Comparison of ENCODE assay signal across 14 mouse cellular contexts in genomic region chr10:127754566-127755166, GRCm38 (mm10). TPM values are rescaled to one million over a fixed set of nuclear protein-coding genes. Genes with fewer than 3 reads are reported as not detected.
DNase-seq lines count a peak whose midpoint lies in the region; ATAC-seq and TF ChIP-seq lines count a peak whose summit lies in the region.
"Had no signal": no experiment of that assay in that cellular context is flagged by ENCODE, and none has a peak within 500 bp of the region (broad histone marks: within the 10 kb centered on the region; RNA-seq: fewer than 3 reads in every experiment).

No protein-coding gene starts in this region.

- TF ChIP-seq POLR2A in MEL (IDR thresholded peaks at IDR 0.05; ENCODE audit: control insufficient read depth in 1 of 2, insufficient read depth in 1 of 2, low read depth in 1 of 2, low read length in 2 of 2, poor library complexity in 1 of 2), result no peak

- H3K4me3 ChIP-seq in MEL (ENCODE audit: control insufficient read depth in 1 of 2, insufficient read depth in 1 of 2, low read depth in 2 of 2, low read length in 2 of 2), result no peak overlapping the region
- no peak overlapping the region for H3K4me3 ChIP-seq in heart, embryonic 13.5 days
- no peak overlapping the region for H3K4me3 ChIP-seq in lung, embryonic 16.5 days (ENCODE audit: low read length)
- H3K4me3 ChIP-seq in forebrain, embryonic 15.5 days, result no peak overlapping the region
- H3K4me3 ChIP-seq in hindbrain, embryonic 11.5 days (ENCODE audit: low read depth, low read length), result no peak overlapping the region
- H3K4me3 ChIP-seq: hindbrain, embryonic 12.5 days; limb, embryonic 15.5 days had no signal

- H3K36me3 ChIP-seq in MEL (ENCODE audit: control insufficient read depth in 1 of 2, insufficient read depth in 2 of 2, low read length in 2 of 2), result peaks cover 0 to 16% of the 10 kb centered on the region in 2 experiments; a peak in 2 of 4 replicates
- H3K36me3 ChIP-seq in heart, embryonic 13.5 days, result no peaks in the 10 kb centered on the region
- no peaks in the 10 kb centered on the region for H3K36me3 ChIP-seq in lung, embryonic 16.5 days (ENCODE audit: control insufficient read depth, insufficient read depth, low read length)
- H3K36me3 ChIP-seq in forebrain, embryonic 15.5 days, result no peaks in the 10 kb centered on the region
- no peaks in the 10 kb centered on the region for H3K36me3 ChIP-seq in hindbrain, embryonic 11.5 days (ENCODE audit: control insufficient read depth, insufficient read depth, low read length)
- H3K36me3 ChIP-seq: hindbrain, embryonic 12.5 days; limb, embryonic 15.5 days had no signal

- peak in 1 of 2 experiments; percentile 17; a peak in 2 of 4 replicates for TF ChIP-seq EP300 in MEL (IDR thresholded peaks at IDR 0.05; ENCODE audit: low read depth in 1 of 2, low read length in 2 of 2)

- peaks cover 0 to 26% of the 10 kb centered on the region in 2 experiments; a peak in 2 of 4 replicates for H3K4me1 ChIP-seq in MEL (ENCODE audit: control insufficient read depth in 1 of 2, insufficient read depth in 2 of 2, low read length in 2 of 2)
- H3K4me1 ChIP-seq in heart, embryonic 13.5 days, result peaks cover 32% of the 10 kb centered on the region
- H3K4me1 ChIP-seq in lung, embryonic 16.5 days (replicated peaks; ENCODE audit: control insufficient read depth, insufficient read depth, low read length), result peaks cover 8% of the 10 kb centered on the region
- no peaks in the 10 kb centered on the region for H3K4me1 ChIP-seq in forebrain, embryonic 15.5 days
- H3K4me1 ChIP-seq in hindbrain, embryonic 11.5 days (replicated peaks; ENCODE audit: control insufficient read depth, insufficient read depth, low read length), result no peaks in the 10 kb centered on the region
- H3K4me1 ChIP-seq: hindbrain, embryonic 12.5 days had no signal

- DNase-seq in cerebellum, postnatal 10 days, result peak; percentile 53 to 56
- no peak for DNase-seq in cerebellum, adult 8-10 months
- peak; percentile 30 for DNase-seq in MEL (ENCODE audit: low read depth, low spot score)
- no peak for DNase-seq in right cerebral cortex, postnatal 10 days (ENCODE audit: low spot score in 2 of 2)
- DNase-seq in hindbrain, embryonic 11.5 days (ENCODE audit: low spot score), result no peak
- DNase-seq: cerebellum, adult 9-11 months; midbrain, embryonic 14.5 days had no signal

- WGBS in heart, embryonic 13.5 days, result 52% methylated on average over 6 of the region's 6 CpGs
- WGBS in lung, embryonic 16.5 days, result 50% methylated on average over 6 of the region's 6 CpGs
- WGBS in forebrain, embryonic 15.5 days, result 76% methylated on average over 6 of the region's 6 CpGs
- 86% methylated on average over 6 of the region's 6 CpGs for WGBS in hindbrain, embryonic 11.5 days

- no peak for TF ChIP-seq CTCF in MEL (IDR thresholded peaks at IDR 0.05 in 2 of 3, conservative IDR thresholded peaks at IDR 0.05 in 1 of 3; ENCODE audit: control insufficient read depth in 1 of 3, insufficient read depth in 1 of 3, low read depth in 2 of 3, low read length in 3 of 3, poor library complexity in 1 of 3, severe bottlenecking in 1 of 3)

- no peak for ATAC-seq in heart, embryonic 13.5 days (ENCODE audit: extremely low read depth, insufficient number of reproducible peaks, low FRiP score, low TSS enrichment)
- ATAC-seq in lung, embryonic 16.5 days (ENCODE audit: low read depth), result peak; percentile 54
- no peak for ATAC-seq in forebrain, embryonic 15.5 days (replicated peaks)
- no peak for ATAC-seq in hindbrain, embryonic 11.5 days (ENCODE audit: low FRiP score)

- peaks cover 0 to 2% of the 10 kb centered on the region in 2 experiments; a peak in 1 of 4 replicates for H3K27me3 ChIP-seq in MEL (ENCODE audit: control insufficient read depth in 1 of 2, insufficient read depth in 2 of 2, low read length in 2 of 2)
- H3K27me3 ChIP-seq in heart, embryonic 13.5 days (replicated peaks), result no peaks in the 10 kb centered on the region
- no peaks in the 10 kb centered on the region for H3K27me3 ChIP-seq in lung, embryonic 16.5 days (ENCODE audit: control insufficient read depth, insufficient read depth, low read depth, low read length)
- H3K27me3 ChIP-seq in forebrain, embryonic 15.5 days, result no peaks in the 10 kb centered on the region
- no peaks in the 10 kb centered on the region for H3K27me3 ChIP-seq in hindbrain, embryonic 11.5 days (ENCODE audit: control insufficient read depth, insufficient read depth, low read length)
- H3K27me3 ChIP-seq: hindbrain, embryonic 12.5 days; limb, embryonic 15.5 days had no signal

- H3K4me2 ChIP-seq in heart, embryonic 13.5 days, result no peak overlapping the region; the same call in 1 of the 2 replicates
- no peak overlapping the region; the same call in 1 of the 2 replicates for H3K4me2 ChIP-seq in lung, embryonic 16.5 days (ENCODE audit: low read depth, low read length)
- H3K4me2 ChIP-seq in forebrain, embryonic 15.5 days (replicated peaks), result no peak overlapping the region
- H3K4me2 ChIP-seq in hindbrain, embryonic 11.5 days (replicated peaks; ENCODE audit: low read depth, low read length), result no peak overlapping the region
- H3K4me2 ChIP-seq: hindbrain, embryonic 12.5 days; limb, embryonic 15.5 days had no signal

- no peak overlapping the region for H3K9ac ChIP-seq in MEL (ENCODE audit: control insufficient read depth, low read depth, low read length, poor library complexity, severe bottlenecking)
- H3K9ac ChIP-seq in heart, embryonic 13.5 days, result no peak overlapping the region
- no peak overlapping the region for H3K9ac ChIP-seq in lung, embryonic 16.5 days (ENCODE audit: low read length)
- no peak overlapping the region for H3K9ac ChIP-seq in forebrain, embryonic 15.5 days (replicated peaks)
- H3K9ac ChIP-seq in hindbrain, embryonic 11.5 days (ENCODE audit: low read depth, low read length), result no peak overlapping the region
- H3K9ac ChIP-seq: hindbrain, embryonic 12.5 days; limb, embryonic 15.5 days had no signal

- no peak for TF ChIP-seq RAD21 in MEL (IDR thresholded peaks at IDR 0.05; ENCODE audit: low read depth, low read length)

- H3K9me3 ChIP-seq in MEL (replicated peaks; ENCODE audit: insufficient read depth, low read length), result no peaks in the 10 kb centered on the region
- no peaks in the 10 kb centered on the region for H3K9me3 ChIP-seq in heart, embryonic 13.5 days
- H3K9me3 ChIP-seq in lung, embryonic 16.5 days (ENCODE audit: control insufficient read depth, low read length), result no peaks in the 10 kb centered on the region
- no peaks in the 10 kb centered on the region for H3K9me3 ChIP-seq in forebrain, embryonic 15.5 days
- H3K9me3 ChIP-seq in hindbrain, embryonic 11.5 days (ENCODE audit: control insufficient read depth, low read length), result no peaks in the 10 kb centered on the region
- H3K9me3 ChIP-seq: hindbrain, embryonic 12.5 days; limb, embryonic 15.5 days had no signal

- H3K27ac ChIP-seq in MEL (ENCODE audit: control insufficient read depth, low read depth, low read length), result 0 out of 2 replicates have a peak overlapping the region, but pooled peaks have one; percentile 11
- peak overlapping the region; percentile 81 for H3K27ac ChIP-seq in heart, embryonic 13.5 days (replicated peaks)
- peak overlapping the region; percentile 47 for H3K27ac ChIP-seq in lung, embryonic 16.5 days (ENCODE audit: low read length)
- no peak overlapping the region for H3K27ac ChIP-seq in forebrain, embryonic 15.5 days (replicated peaks)
- H3K27ac ChIP-seq in hindbrain, embryonic 11.5 days (ENCODE audit: low read depth, low read length), result no peak overlapping the region
- H3K27ac ChIP-seq: hindbrain, embryonic 12.5 days; limb, embryonic 15.5 days had no signal

- H3K79me2 ChIP-seq in MEL (ENCODE audit: control insufficient read depth, insufficient read depth, low read length, poor library complexity), result no peaks in the 10 kb centered on the region

RNA-seq across cellular contexts. Expression of gene Gpr182, which starts 3.1 kb away (rescaled TPM):
- total RNA-seq in MEL (2012; rRNA removed), result 0.04 TPM in 1 of 2 replicates, not detected in the other
- under 1 TPM in 1 of 2 experiments, not detected in 1; 0.58 TPM for polyA plus RNA-seq in MEL (2012; ENCODE audit: insufficient read depth in 1 of 2, insufficient read length in 2 of 2, low read depth in 1 of 2, low replicate concordance in 2 of 2, missing spikeins in 1 of 2)
- polyA plus RNA-seq in heart, embryonic 13.5 days (2015; fragmentation: Nextera tagmentation; extraction: Ambion mirVana), result 20.2 TPM in 2 replicates
- 16.4 and 17.3 TPM in 2 replicates for polyA plus RNA-seq in lung, embryonic 16.5 days (2015; fragmentation: Nextera tagmentation; extraction: Ambion mirVana)
- 0.60 and 0.74 TPM in 2 replicates for polyA plus RNA-seq in forebrain, embryonic 15.5 days (2015; fragmentation: Nextera tagmentation; extraction: Ambion mirVana)
- 0.25 and 0.63 TPM in 2 replicates for polyA plus RNA-seq in hindbrain, embryonic 11.5 days (2014; fragmentation: Nextera tagmentation; extraction: Ambion mirVana)

RNA-seq across cellular contexts. Expression of gene Rdh1, which starts 4.9 kb away (rescaled TPM):
- total RNA-seq in MEL (2012; rRNA removed), result not detected in 2 replicates
- not detected for polyA plus RNA-seq in MEL (2012; ENCODE audit: insufficient read depth in 1 of 2, insufficient read length in 2 of 2, low read depth in 1 of 2, low replicate concordance in 2 of 2, missing spikeins in 1 of 2)
- not detected in 2 replicates for polyA plus RNA-seq in heart, embryonic 13.5 days (2015; fragmentation: Nextera tagmentation; extraction: Ambion mirVana)
- polyA plus RNA-seq in lung, embryonic 16.5 days (2015; fragmentation: Nextera tagmentation; extraction: Ambion mirVana), result 0.08 TPM in 1 of 2 replicates, not detected in the other
- polyA plus RNA-seq in forebrain, embryonic 15.5 days (2015; fragmentation: Nextera tagmentation; extraction: Ambion mirVana), result not detected in 2 replicates
- 0.05 TPM in 1 of 2 replicates, not detected in the other for polyA plus RNA-seq in hindbrain, embryonic 11.5 days (2014; fragmentation: Nextera tagmentation; extraction: Ambion mirVana)
- polyA plus RNA-seq: hindbrain, embryonic 12.5 days; midbrain, embryonic 14.5 days; neural tube, embryonic 14.5 days had no signal

RNA-seq across cellular contexts. Expression of gene Rdh16f1, which starts 4.9 kb away (rescaled TPM):
- not detected in 2 replicates for total RNA-seq in MEL (2012; rRNA removed)
- polyA plus RNA-seq in MEL (2012; ENCODE audit: insufficient read depth in 1 of 2, insufficient read length in 2 of 2, low read depth in 1 of 2, low replicate concordance in 2 of 2, missing spikeins in 1 of 2), result not detected
- not detected in 2 replicates for polyA plus RNA-seq in heart, embryonic 13.5 days (2015; fragmentation: Nextera tagmentation; extraction: Ambion mirVana)
- not detected in 2 replicates for polyA plus RNA-seq in lung, embryonic 16.5 days (2015; fragmentation: Nextera tagmentation; extraction: Ambion mirVana)
- not detected in 2 replicates for polyA plus RNA-seq in forebrain, embryonic 15.5 days (2015; fragmentation: Nextera tagmentation; extraction: Ambion mirVana)
- polyA plus RNA-seq in hindbrain, embryonic 11.5 days (2014; fragmentation: Nextera tagmentation; extraction: Ambion mirVana), result not detected in 2 replicates
- polyA plus RNA-seq: hindbrain, embryonic 12.5 days; midbrain, embryonic 14.5 days had no signal

RNA-seq across cellular contexts. Expression of gene Zbtb39, which starts 15.3 kb away (rescaled TPM):
- 4.8 and 5.1 TPM in 2 replicates for total RNA-seq in MEL (2012; rRNA removed)
- polyA plus RNA-seq in MEL (2012; ENCODE audit: insufficient read depth in 1 of 2, insufficient read length in 2 of 2, low read depth in 1 of 2, low replicate concordance in 2 of 2, missing spikeins in 1 of 2), result 10 to 100 TPM in 1 of 2 experiments, not detected in 1; 11.0 TPM
- polyA plus RNA-seq in heart, embryonic 13.5 days (2015; fragmentation: Nextera tagmentation; extraction: Ambion mirVana), result 1.6 and 2.0 TPM in 2 replicates
- 2.3 and 2.6 TPM in 2 replicates for polyA plus RNA-seq in lung, embryonic 16.5 days (2015; fragmentation: Nextera tagmentation; extraction: Ambion mirVana)
- polyA plus RNA-seq in forebrain, embryonic 15.5 days (2015; fragmentation: Nextera tagmentation; extraction: Ambion mirVana), result 4.0 and 4.1 TPM in 2 replicates
- polyA plus RNA-seq in hindbrain, embryonic 11.5 days (2014; fragmentation: Nextera tagmentation; extraction: Ambion mirVana), result 7.2 and 9.3 TPM in 2 replicates

RNA-seq across cellular contexts. Expression of gene Rdh9, which starts 21.5 kb away (rescaled TPM):
- not detected in 2 replicates for total RNA-seq in MEL (2012; rRNA removed)
- under 1 TPM in 1 of 2 experiments, not detected in 1; 0.04 TPM for polyA plus RNA-seq in MEL (2012; ENCODE audit: insufficient read depth in 1 of 2, insufficient read length in 2 of 2, low read depth in 1 of 2, low replicate concordance in 2 of 2, missing spikeins in 1 of 2)
- 0.15 and 0.23 TPM in 2 replicates for polyA plus RNA-seq in heart, embryonic 13.5 days (2015; fragmentation: Nextera tagmentation; extraction: Ambion mirVana)
- polyA plus RNA-seq in lung, embryonic 16.5 days (2015; fragmentation: Nextera tagmentation; extraction: Ambion mirVana), result not detected in 2 replicates
- polyA plus RNA-seq in forebrain, embryonic 15.5 days (2015; fragmentation: Nextera tagmentation; extraction: Ambion mirVana), result 0.22 and 0.24 TPM in 2 replicates
- 0.06 TPM in 1 of 2 replicates, not detected in the other for polyA plus RNA-seq in hindbrain, embryonic 11.5 days (2014; fragmentation: Nextera tagmentation; extraction: Ambion mirVana)
- total RNA-seq: layer of hippocampus, postnatal 14 days had no signal
- polyA plus RNA-seq: limb, embryonic 15.5 days; neural tube, embryonic 14.5 days had no signal

Comparison
In these comparisons a context has a peak if more than half of its experiments do, and no peak if none do; other contexts are left out.
1. DNase-seq: peak in cerebellum, postnatal 10 days (2 of 2) and MEL (single experiment); none in cerebellum, adult 8-10 months (single experiment), right cerebral cortex, postnatal 10 days (0 of 2) and hindbrain, embryonic 11.5 days (single experiment).
2. H3K27ac ChIP-seq: peak in MEL (single experiment), heart, embryonic 13.5 days (single experiment) and lung, embryonic 16.5 days (single experiment); none in forebrain, embryonic 15.5 days (single experiment) and hindbrain, embryonic 11.5 days (single experiment).
3. RNA of gene Gpr182, which starts 3.1 kb away (polyA plus RNA-seq): 20.2 TPM in heart, embryonic 13.5 days and 16.4 to 17.3 TPM in lung, embryonic 16.5 days; 0.60 to 0.74 TPM in forebrain, embryonic 15.5 days, 0.25 to 0.63 TPM in hindbrain, embryonic 11.5 days and 0.58 TPM in MEL; every median in the first group is over 10 times any median in the second.